Mouse (Mus musculus): ENCODE measurements around the gene Gmppb. TPM values are rescaled to one million over a fixed set of nuclear protein-coding genes. Genes with fewer than 3 reads are reported as not detected.
A peak's percentile ranks its signal among the peaks of the same experiment; 100 is the strongest.

Gmppb gene
- total RNA-seq, 2 experiments from 2014 or later: 6.4 to 19.1 TPM

DNA sequence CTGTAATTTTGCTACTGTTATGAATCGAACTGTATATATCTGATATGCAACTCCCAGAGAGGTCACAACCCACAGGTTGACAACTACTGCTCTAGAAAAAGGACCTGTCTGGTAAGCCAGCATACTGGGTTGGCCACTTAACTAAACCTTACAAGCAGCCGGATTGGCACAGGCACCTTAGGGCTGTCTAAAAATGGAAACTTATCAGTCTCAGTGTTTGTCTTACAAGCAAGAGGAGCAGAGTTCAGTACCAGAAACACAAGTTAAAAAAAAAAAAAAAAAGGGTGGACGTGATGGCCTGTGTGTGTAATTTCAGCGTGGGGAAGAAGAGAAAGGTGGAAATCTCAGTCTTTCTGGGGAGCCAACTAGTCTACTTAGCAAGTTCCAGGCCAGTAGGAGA, 22.8 kb downstream of the Gmppb start:
- ATAC-seq (ENCODE audit: poor library complexity, severe bottlenecking): no peak

DNA sequence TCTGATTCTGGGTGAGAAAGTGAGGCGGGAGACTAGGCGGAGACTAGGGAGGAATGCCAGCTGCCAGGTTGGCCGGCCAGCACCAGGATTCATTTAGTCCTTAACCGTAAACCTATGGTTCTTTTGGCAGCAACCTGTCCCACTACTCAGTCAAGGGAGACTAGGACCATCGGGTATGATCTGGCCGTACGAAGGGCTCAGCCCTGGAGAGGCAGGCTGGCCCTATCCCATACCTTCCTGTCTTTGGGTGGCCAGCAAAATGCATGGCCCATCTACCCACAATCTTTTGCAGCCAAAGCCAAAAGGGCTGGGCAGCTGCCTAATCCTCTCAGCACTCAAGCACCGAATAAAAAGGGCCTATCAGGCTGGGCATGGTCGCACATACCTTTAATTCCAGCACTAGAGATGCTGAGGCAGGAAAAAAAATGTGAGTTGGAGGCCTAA, 23.5 kb downstream of the Gmppb start:
- no peak for ATAC-seq (ENCODE audit: poor library complexity, severe bottlenecking)

DNA sequence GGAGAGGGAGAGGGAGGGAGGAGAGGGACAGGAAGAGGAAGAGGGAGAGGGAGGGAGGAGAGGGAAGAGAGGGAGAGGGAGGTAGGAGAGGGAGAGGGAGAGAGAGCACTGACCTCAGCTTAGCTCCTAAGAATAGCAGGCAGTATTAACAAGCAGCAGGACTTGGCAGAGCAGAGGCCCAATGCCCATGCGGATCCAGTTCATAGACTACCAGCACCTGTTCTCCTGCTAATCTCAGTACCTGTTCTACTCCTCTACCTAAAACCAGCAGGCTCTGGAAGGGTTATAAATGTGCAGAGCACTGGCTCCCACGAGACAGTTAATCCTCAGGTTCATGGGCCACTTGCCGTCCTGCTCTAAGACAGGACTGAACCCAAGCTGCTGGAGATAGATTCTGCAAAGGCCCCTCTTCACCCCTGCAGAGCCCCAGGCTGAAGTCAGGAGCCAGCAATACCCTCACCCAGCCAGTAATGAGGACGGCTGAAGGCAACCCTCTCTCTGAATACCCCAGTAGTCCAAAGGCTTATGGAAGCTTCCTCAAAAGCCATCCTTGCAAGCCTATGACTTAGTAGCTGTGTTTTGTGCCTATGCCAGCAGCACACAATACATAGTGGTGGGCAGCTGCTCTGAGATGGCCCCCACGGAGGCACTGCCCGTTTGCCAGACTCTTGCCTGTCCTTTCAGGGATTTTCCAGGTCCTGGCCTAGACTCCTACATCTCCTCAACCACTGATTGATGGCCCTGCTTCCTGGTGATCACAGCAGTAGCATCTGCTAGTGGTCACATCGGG, 24.3 kb downstream of the Gmppb start:
- ATAC-seq (ENCODE audit: poor library complexity, severe bottlenecking): no peak

DNA sequence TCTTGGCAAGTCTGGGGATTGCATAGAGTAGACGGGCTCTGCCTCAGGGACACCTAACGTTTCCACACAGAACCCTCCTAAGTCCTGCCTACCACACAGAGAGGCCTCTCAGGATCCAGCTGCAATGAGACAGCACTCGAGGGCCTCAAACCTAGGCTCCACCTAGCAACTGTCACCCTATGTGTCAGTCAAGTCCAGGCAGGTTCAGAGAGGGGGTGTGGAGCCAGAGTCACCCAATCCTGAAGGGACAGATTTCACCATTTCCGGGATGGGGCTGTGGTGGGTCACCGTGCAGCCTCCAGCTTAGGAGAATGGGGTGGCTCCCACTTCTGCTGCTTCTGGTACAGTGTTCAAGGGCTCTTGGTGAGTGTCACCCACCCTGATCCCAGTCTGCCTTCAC, 31.1 kb downstream of the Gmppb start, which contains the start of gene Mst1:
Gene Mst1, plus strand, starts transcription at position 269 of the 400 bp plus-strand sequence.
- ATAC-seq (ENCODE audit: poor library complexity, severe bottlenecking): no peak

DNA sequence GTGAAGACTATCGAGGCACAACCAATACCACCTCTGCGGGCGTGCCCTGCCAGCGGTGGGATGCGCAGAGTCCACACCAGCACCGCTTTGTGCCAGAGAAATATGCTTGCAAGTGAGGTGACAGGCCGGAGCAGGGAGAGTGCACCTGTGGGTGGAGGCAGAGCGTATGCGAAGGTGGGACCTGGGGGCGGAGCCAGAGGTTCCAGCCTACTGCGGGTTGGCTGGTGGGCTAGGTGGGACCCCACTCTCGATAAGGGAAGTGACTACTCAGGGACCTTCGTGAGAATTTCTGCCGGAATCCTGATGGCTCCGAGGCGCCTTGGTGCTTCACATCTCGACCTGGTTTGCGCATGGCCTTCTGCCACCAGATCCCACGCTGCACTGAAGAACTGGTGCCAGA, 33.5 kb downstream of the Gmppb start:
- ATAC-seq (ENCODE audit: poor library complexity, severe bottlenecking): no peak

DNA sequence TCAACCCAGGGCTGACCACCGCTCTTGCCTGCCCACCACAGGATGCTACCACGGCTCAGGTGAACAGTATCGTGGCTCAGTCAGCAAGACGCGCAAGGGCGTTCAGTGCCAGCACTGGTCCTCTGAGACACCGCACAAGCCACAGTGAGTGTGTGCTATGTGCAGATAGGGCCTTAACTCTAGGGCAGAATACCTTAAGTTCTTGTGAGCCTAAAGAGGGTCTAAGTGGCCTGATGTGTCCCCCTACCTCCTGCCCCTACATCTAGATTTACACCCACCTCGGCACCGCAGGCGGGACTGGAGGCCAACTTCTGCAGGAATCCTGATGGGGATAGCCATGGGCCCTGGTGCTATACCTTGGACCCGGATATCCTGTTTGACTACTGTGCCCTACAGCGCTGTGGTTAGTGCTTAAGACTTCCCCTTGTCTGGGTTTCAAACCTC, 34.0 kb downstream of the Gmppb start, which contains the start of gene Rnf123:
Gene Rnf123, minus strand, starts transcription at position 359 of the 444 bp plus-strand sequence.
- ATAC-seq (ENCODE audit: poor library complexity, severe bottlenecking): peak; percentile 40

DNA sequence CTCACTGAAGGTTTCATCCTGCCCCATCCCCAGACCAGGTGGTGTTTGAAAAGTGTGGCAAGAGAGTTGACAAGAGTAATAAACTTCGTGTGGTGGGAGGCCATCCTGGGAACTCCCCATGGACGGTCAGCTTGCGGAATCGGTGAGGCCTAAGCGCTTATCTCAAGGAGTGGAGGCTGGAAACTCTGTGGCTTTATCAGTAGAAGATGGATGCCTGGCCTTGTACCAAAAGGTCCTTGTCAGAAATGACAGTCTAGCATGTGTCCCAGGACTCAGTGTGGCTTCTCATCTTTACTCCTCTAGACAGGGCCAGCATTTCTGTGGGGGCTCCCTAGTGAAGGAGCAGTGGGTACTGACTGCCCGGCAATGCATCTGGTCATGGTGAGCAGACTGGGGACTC, 34.5 kb downstream of the Gmppb start:
- no peak for ATAC-seq (ENCODE audit: poor library complexity, severe bottlenecking)

DNA sequence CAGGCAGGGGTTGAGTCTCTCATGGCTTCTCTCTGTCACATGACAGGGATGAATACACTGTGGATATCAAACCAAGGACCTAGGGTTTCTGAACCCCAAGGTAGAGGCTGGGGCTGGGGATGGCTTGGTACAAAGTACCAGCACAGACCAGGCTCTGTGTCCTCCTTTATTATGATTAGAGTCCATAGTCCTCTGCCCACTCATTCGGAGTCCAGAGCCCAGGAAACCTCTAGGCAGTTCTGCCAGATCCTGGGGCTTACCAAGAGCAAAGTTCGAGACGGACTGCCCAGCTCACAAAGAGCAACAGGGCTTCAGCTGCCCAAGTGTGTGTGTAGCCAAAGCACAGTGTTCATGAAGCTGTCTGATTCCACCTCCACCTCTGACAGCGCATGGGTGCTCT, 36.2 kb downstream of the Gmppb start:
- ATAC-seq (ENCODE audit: poor library complexity, severe bottlenecking): no peak

DNA sequence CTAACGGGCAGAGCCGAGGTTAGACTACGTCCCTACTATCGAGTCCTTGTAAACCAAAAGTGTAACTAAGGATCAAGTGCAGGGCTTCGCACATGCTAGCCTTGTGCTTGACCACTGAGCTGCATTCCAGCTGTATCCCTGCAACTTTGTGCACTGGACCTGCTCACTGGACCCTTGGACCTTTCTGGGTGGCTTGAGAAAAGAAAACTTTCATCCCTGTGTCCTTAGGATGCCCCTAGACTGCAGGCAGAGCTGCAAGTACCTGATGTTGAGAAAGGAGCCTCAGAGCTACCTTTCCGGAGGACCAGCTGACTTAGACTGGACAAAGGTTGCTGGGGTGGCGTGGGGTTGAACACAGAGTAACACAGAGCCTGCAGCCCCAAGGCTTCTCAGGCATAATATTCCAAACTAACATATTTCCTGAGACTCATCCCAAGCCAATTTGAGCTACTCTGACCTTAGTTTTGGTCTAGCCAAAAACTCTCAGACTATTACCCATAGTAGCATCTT, 41.6 kb downstream of the Gmppb start:
- ATAC-seq (ENCODE audit: poor library complexity, severe bottlenecking): no peak

DNA sequence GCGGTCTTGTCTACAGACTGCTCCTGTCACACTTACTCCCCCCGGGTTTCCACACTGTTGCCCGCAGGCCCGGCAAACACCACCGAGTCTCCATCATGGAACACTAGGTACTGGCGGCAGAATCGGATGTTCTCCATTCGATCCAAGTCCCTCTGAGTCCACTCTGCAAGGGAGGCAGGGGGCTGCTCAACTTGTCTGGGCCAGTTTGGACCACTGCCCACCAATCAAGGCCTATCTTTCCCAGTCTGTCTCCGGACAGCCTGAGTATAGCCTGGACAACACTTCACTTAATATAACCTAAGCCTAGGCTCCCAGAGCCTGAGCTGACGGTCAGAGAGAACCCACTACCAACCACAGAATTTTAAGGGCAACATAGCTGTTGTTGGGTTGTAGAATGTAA, 44.5 kb downstream of the Gmppb start:
- no peak for ATAC-seq (ENCODE audit: poor library complexity, severe bottlenecking)

DNA sequence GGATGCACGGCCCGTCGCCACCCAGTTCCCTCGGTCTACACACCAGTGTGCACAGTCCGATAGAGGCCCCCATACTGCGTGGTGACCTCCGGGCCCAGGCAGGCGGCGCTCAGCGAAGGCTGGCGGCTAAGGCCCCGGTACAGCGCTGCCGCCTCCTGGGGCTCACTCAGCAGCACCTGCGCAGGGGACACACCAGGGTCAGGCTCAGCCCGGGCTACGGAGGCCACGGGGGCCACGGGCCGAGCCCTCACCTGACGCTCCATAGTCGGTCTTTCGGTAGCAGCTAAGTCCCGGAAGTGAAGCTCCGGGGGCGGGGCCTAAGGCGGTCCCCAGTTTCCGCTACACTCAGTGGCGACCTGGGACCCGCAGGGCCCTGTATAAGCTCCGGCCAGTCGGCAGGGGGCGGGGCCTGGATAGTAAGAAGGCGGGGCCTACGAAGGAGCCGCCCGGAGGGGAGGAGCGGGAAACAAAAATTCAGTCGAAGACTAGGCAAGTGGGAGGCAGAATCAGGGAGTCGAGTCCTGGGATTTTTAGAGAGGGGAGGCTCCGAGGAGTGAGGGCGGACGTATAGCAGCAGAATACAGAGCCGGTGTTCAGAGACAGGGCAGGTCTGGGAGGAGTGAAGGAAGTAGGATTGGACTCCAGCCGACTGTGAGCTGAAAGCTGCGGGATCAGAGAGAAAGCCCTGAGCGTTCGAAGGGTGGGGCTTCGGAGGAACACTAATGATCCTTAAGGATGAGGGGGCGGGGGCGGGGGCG, 45.3 kb downstream of the Gmppb start, which contains the start of gene Apeh:
Gene Apeh, minus strand, starts transcription at position 423 of the 758 bp plus-strand sequence.
- ATAC-seq (ENCODE audit: poor library complexity, severe bottlenecking): peak; percentile 93

DNA sequence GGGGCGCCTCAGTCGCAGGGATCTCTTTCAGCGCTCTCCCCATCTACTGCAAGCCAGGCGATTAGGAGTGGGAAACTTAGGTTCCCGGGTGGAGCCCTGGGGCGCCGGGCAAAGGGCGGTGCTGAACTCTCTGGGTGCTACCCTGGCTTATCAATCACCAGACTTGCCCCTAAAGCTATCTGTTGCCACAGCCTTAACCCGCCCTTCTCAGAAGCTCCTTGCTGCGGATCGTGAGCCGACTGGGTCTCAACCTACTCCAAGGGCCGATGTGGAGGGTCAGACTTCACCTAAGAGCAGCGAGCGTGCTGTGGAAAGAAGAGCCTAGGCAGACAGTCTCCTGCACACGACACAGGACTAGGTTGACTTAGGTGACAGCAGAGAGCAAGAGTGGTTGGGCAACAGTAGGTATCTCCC, 46.0 kb downstream of the Gmppb start:
- peak; percentile 18 for ATAC-seq (ENCODE audit: poor library complexity, severe bottlenecking)

DNA sequence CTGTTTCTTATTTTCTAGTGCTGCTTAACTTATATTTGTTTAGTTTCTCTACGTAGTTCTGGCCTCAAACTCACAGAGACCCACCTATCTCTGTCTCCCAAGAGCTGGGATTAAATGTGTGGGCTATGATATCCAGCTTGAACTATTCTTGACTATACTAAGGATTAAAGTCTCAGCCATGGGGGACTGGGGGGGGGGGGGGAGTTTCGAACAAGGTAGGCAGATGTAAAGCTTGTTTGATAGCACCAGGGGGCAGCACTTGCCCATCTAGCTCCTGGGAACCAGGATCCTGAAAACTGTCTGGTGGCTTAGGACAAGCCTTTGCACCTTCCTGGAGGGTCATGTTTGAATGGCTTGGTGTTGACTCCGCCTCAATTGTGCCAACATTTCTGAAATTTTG, 46.5 kb downstream of the Gmppb start:
- peak; percentile 60 for ATAC-seq (ENCODE audit: poor library complexity, severe bottlenecking)

DNA sequence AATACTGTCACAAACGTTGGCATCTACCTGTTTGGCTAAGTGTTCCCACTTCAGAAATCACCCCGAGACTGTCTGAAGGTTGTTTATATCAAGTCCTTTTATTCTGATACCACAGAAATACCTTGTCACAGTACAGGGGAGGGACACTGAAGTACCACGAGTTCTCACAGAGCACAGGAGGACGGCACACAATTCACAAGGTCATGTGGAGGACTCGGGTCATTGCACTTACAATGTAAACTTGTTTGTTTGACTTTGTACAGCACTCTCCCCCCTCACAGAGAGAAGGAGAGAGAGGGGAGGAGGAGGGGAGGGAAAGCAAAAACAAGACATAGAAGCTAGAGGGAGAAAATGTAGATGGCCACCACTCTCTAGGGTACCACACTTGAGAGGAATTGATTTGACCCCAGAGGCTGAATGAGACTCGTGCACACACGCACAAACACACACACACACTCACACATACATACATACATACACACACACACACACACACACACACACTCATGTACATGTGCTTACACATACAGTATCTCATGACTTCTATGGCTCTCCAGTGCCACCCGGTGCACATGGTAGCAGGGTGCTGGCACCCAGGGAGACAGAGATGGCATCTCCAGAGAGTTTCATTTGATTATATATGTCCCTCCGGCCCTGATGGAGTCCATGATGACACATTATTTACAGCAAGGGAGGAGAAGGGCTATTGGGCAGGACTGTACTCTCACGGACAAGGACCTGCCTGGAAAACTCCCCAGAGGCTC, 47.1 kb downstream of the Gmppb start:
- no peak for ATAC-seq (ENCODE audit: poor library complexity, severe bottlenecking)

DNA sequence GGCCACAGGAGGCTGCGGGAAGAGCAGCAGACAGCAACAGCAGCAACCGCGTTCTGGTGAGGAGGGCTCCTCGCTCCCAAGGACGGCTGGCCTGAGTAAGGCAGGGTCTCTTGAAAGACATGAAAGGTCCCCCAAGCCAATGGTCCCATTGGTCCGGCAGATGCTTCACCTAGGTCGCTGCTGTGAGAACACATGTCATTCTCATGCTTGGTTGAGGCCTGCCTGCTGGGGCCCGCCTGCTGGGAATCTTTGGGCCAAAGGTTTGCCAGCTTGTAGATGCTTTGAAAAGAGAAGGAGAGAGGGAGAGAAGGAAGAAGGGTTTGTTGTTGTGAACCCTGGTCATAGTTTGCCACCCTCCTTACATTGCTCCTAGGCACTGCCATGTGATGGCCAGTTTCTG, 50.6 kb downstream of the Gmppb start:
- no peak for ATAC-seq (ENCODE audit: poor library complexity, severe bottlenecking)

Other genes starting within 250 kb of the Gmppb start
- gene Rbm6, start 176.0 kb upstream of the Gmppb start, total RNA-seq (2015): 42.2 and 55.9 TPM in 2 replicates
- 117 and 119 TPM in 2 replicates for gene Rbm6, start 176.0 kb upstream of the Gmppb start, total RNA-seq (2017)
- gene Mon1a, start 161.1 kb upstream of the Gmppb start, total RNA-seq (2015): 6.2 and 7.6 TPM in 2 replicates
- gene Mon1a, start 161.1 kb upstream of the Gmppb start, total RNA-seq (2017): 16.6 and 17.7 TPM in 2 replicates
- 0.52 and 0.94 TPM in 2 replicates for gene Mst1r, start 142.4 kb upstream of the Gmppb start, total RNA-seq (2015)
- 2.2 and 2.3 TPM in 2 replicates for gene Mst1r, start 142.4 kb upstream of the Gmppb start, total RNA-seq (2017)
- gene Actl11, start 120.8 kb upstream of the Gmppb start, total RNA-seq (2015): not detected in 2 replicates
- not detected in 2 replicates for gene Actl11, start 120.8 kb upstream of the Gmppb start, total RNA-seq (2017)
- not detected in 2 replicates for gene Camkv, start 113.6 kb upstream of the Gmppb start, total RNA-seq (2015)
- gene Camkv, start 113.6 kb upstream of the Gmppb start, total RNA-seq (2017): 0.04 TPM in 1 of 2 replicates, not detected in the other
- 4.9 and 9.4 TPM in 2 replicates for gene Traip, start 99.1 kb upstream of the Gmppb start, total RNA-seq (2015)
- gene Traip, start 99.1 kb upstream of the Gmppb start, total RNA-seq (2017): 12.0 and 15.8 TPM in 2 replicates
- 37.5 and 44.3 TPM in 2 replicates for gene Uba7, start 73.7 kb upstream of the Gmppb start, total RNA-seq (2015)
- 35.6 and 43.2 TPM in 2 replicates for gene Uba7, start 73.7 kb upstream of the Gmppb start, total RNA-seq (2017)
- 0.18 TPM in 1 of 2 replicates, not detected in the other for gene Gm20661, start 66.2 kb upstream of the Gmppb start, total RNA-seq (2015)
- gene Gm20661, start 66.2 kb upstream of the Gmppb start, total RNA-seq (2017): not detected in 2 replicates
- 1.8 and 4.7 TPM in 2 replicates for gene Inka1, start 63.4 kb upstream of the Gmppb start, total RNA-seq (2015)
- gene Inka1, start 63.4 kb upstream of the Gmppb start, total RNA-seq (2017): 2.6 and 3.2 TPM in 2 replicates
- 0.33 TPM in 1 of 2 replicates, not detected in the other for gene Cdhr4, start 56.7 kb upstream of the Gmppb start, total RNA-seq (2015)
- gene Cdhr4, start 56.7 kb upstream of the Gmppb start, total RNA-seq (2017): 0.51 and 1.7 TPM in 2 replicates
- gene Gm20662, start 52.9 kb upstream of the Gmppb start, total RNA-seq (2015): not detected in 2 replicates
- not detected in 2 replicates for gene Gm20662, start 52.9 kb upstream of the Gmppb start, total RNA-seq (2017)
- 20.1 and 24.6 TPM in 2 replicates for gene Ip6k1, start 46.7 kb upstream of the Gmppb start, total RNA-seq (2015)
- 35.2 and 109 TPM in 2 replicates for gene Ip6k1, start 46.7 kb upstream of the Gmppb start, total RNA-seq (2017)
- 1.2 and 1.5 TPM in 2 replicates for gene Amigo3, start 3.9 kb downstream of the Gmppb start, total RNA-seq (2015)
- 2.0 and 2.6 TPM in 2 replicates for gene Amigo3, start 3.9 kb downstream of the Gmppb start, total RNA-seq (2017)
- gene Mst1, start 31.2 kb downstream of the Gmppb start, total RNA-seq (2015): 0.69 TPM in 1 of 2 replicates, not detected in the other
- gene Mst1, start 31.2 kb downstream of the Gmppb start, total RNA-seq (2017): not detected in 2 replicates
- 27.8 and 30.7 TPM in 2 replicates for gene Rnf123, start 34.1 kb downstream of the Gmppb start, total RNA-seq (2015)
- 20.9 and 21.1 TPM in 2 replicates for gene Rnf123, start 34.1 kb downstream of the Gmppb start, total RNA-seq (2017)
- 37.9 and 41.0 TPM in 2 replicates for gene Apeh, start 45.4 kb downstream of the Gmppb start, total RNA-seq (2015)
- gene Apeh, start 45.4 kb downstream of the Gmppb start, total RNA-seq (2017): 56.9 and 61.8 TPM in 2 replicates
- 0.91 and 1.5 TPM in 2 replicates for gene Bsn, start 141.1 kb downstream of the Gmppb start, total RNA-seq (2015)
- gene Bsn, start 141.1 kb downstream of the Gmppb start, total RNA-seq (2017): 0.37 and 0.62 TPM in 2 replicates
- 11.6 and 12.3 TPM in 2 replicates for gene Dag1, start 214.7 kb downstream of the Gmppb start, total RNA-seq (2015)
- gene Dag1, start 214.7 kb downstream of the Gmppb start, total RNA-seq (2017): 4.6 and 5.4 TPM in 2 replicates
- 3.9 and 4.3 TPM in 2 replicates for gene Nicn1, start 241.2 kb downstream of the Gmppb start, total RNA-seq (2015)
- 2.6 and 3.6 TPM in 2 replicates for gene Nicn1, start 241.2 kb downstream of the Gmppb start, total RNA-seq (2017)
- gene Amt, start 247.6 kb downstream of the Gmppb start, total RNA-seq (2015): 0.71 TPM in 1 of 2 replicates, not detected in the other
- gene Amt, start 247.6 kb downstream of the Gmppb start, total RNA-seq (2017): 0.11 TPM in 1 of 2 replicates, not detected in the other